Mouse (Mus musculus) heart, postnatal 0 days (tissue): ENCODE measurements around the gene Notch2.

Experiments used
- CTCF ChIP-seq: IDR thresholded peaks from 2 replicates; pipeline ENCODE4 v1.5.1; 2016; ENCODE audit warnings: antibody characterized with exemption, control low read depth, low read depth
- EP300 ChIP-seq: IDR thresholded peaks from 2 replicates; pipeline ENCODE4 v1.6.1; 2016; ENCODE audit warnings: antibody characterized with exemption, low read depth

- TF ChIP-seq CTCF (no peak), EP300 (no peak)
Observed at GRCm38 (mm10) chr3:97978710-97979109, 34.6 kb upstream of the Notch2 start.
